Mouse (Mus musculus) heart, adult 10 weeks (tissue): ENCODE data around the gene Abi2. TPM values are rescaled to one million over a fixed set of nuclear protein-coding genes. Genes with fewer than 3 reads are reported as not detected.

Experiments
- polyA plus RNA-seq: library from polyadenylated mRNA; stranded (reverse); fragments of 350-450 nt; fragmentation: Illumina TruSeq; extraction: RNeasy Lipid Tissue Mini Kit (QIAGEN cat#74804); gene quantifications from one replicate; pipeline ENCODE4 v1.2.3, GENCODE M21; 2014; ENCODE audit warnings: low read depth, low replicate concordance

The Abi2 gene
- 6.4 TPM for polyA plus RNA-seq

GRCm38 (mm10) chr1:60409168-60409828, at the start of gene Abi2:
Abi2 (plus strand) TSS chr1:60409619.

Other genes with a start within 250 kb of the Abi2 start
- gene Nbeal1, start 229.0 kb upstream of the Abi2 start, polyA plus RNA-seq: 11.9 TPM
- gene Cyp20a1, start 66.3 kb upstream of the Abi2 start, polyA plus RNA-seq: 11.9 TPM
- gene Raph1, start 157.5 kb downstream of the Abi2 start, polyA plus RNA-seq: 34.0 TPM